In genomic region chrX:144688207-144689118, GRCm38 (mm10) we compare ENCODE assay signal across 8 mouse cellular contexts. TPM values are rescaled to one million over a fixed set of nuclear protein-coding genes. Genes with fewer than 3 reads are reported as not detected.
DNase-seq lines count a peak whose midpoint lies in the region; ATAC-seq and TF ChIP-seq lines count a peak whose summit lies in the region.

Gene Rtl4 (plus strand): TSS chrX:144688907.

- H3K4me3 ChIP-seq in heart, postnatal 0 days (ENCODE audit: low read depth, low read length) = peak within 1 kb of the TSS; percentile 49
- H3K4me3 ChIP-seq in forebrain, embryonic 15.5 days = peak within 1 kb of the TSS; percentile 47
- H3K4me3 ChIP-seq in limb, embryonic 13.5 days = peak within 1 kb of the TSS; percentile 45
- peak within 1 kb of the TSS; percentile 38 for H3K4me3 ChIP-seq in neural tube, embryonic 14.5 days (ENCODE audit: low read depth, low read length)

- H3K4me1 ChIP-seq in heart, postnatal 0 days (ENCODE audit: control insufficient read depth, insufficient read depth) = no peaks in the 10 kb centered on the region
- no peaks in the 10 kb centered on the region for H3K4me1 ChIP-seq in forebrain, embryonic 15.5 days
- H3K4me1 ChIP-seq in limb, embryonic 13.5 days = no peaks in the 10 kb centered on the region
- no peaks in the 10 kb centered on the region for H3K4me1 ChIP-seq in neural tube, embryonic 14.5 days (ENCODE audit: control insufficient read depth, insufficient read depth, low read length)

- H3K9me3 ChIP-seq in heart, postnatal 0 days (replicated peaks; ENCODE audit: control insufficient read depth, low read length) = no peaks in the 10 kb centered on the region
- no peaks in the 10 kb centered on the region for H3K9me3 ChIP-seq in forebrain, embryonic 15.5 days
- H3K9me3 ChIP-seq in limb, embryonic 13.5 days = no peaks in the 10 kb centered on the region
- no peaks in the 10 kb centered on the region for H3K9me3 ChIP-seq in neural tube, embryonic 14.5 days (ENCODE audit: control insufficient read depth, low read length)

- H3K9ac ChIP-seq in heart, postnatal 0 days (replicated peaks; ENCODE audit: low read depth, low read length) = 0 out of 2 replicates have a peak within 1 kb of the TSS, but pooled peaks have one; percentile 20
- H3K9ac ChIP-seq in forebrain, embryonic 15.5 days (replicated peaks) = peak within 1 kb of the TSS; percentile 47
- H3K9ac ChIP-seq in limb, embryonic 13.5 days = peak within 1 kb of the TSS; percentile 50
- peak within 1 kb of the TSS; percentile 54 for H3K9ac ChIP-seq in neural tube, embryonic 14.5 days (replicated peaks; ENCODE audit: low read depth, low read length)

- no peak for TF ChIP-seq CTCF in heart, postnatal 0 days (IDR thresholded peaks at IDR 0.05; ENCODE audit: low read depth)

- H3K27me3 ChIP-seq in heart, postnatal 0 days (ENCODE audit: control insufficient read depth, insufficient read depth, low read length) = 0 out of 2 replicates have a peak, but pooled peaks cover 7% of the 10 kb centered on the region
- H3K27me3 ChIP-seq in forebrain, embryonic 15.5 days = no peaks in the 10 kb centered on the region; the same call in 1 of the 2 replicates
- peaks cover 74% of the 10 kb centered on the region for H3K27me3 ChIP-seq in limb, embryonic 13.5 days
- H3K27me3 ChIP-seq in neural tube, embryonic 14.5 days (ENCODE audit: control insufficient read depth, insufficient read depth, low read length) = no peaks in the 10 kb centered on the region

- peak within 1 kb of the TSS; percentile 77 for H3K4me2 ChIP-seq in heart, postnatal 0 days (ENCODE audit: low read depth, low read length)
- H3K4me2 ChIP-seq in forebrain, embryonic 15.5 days (replicated peaks) = peak within 1 kb of the TSS; percentile 74
- H3K4me2 ChIP-seq in limb, embryonic 13.5 days (replicated peaks) = peak within 1 kb of the TSS; percentile 66
- peak within 1 kb of the TSS; percentile 52 for H3K4me2 ChIP-seq in neural tube, embryonic 14.5 days (ENCODE audit: low read depth, low read length)

- 13% methylated on average over 18 of the region's 31 CpGs for WGBS in heart, postnatal 0 days
- 25% methylated on average over 19 of the region's 31 CpGs for WGBS in forebrain, embryonic 15.5 days
- WGBS in limb, embryonic 13.5 days = 15% methylated on average over 11 of the region's 31 CpGs
- WGBS in neural tube, embryonic 14.5 days = 23% methylated on average over 13 of the region's 31 CpGs

- no peak for DNase-seq in heart, postnatal 0 days (ENCODE audit: low spot score)
- DNase-seq in heart, postnatal 36 days = no peak
- DNase-seq in embryo, embryonic 11 days = peak; percentile 20
- DNase-seq in yolk sac, embryonic 10.5 days (ENCODE audit: low spot score) = no peak
- no peak for DNase-seq in lung, postnatal 25 days (ENCODE audit: low spot score)

- no peaks in the 10 kb centered on the region for H3K36me3 ChIP-seq in heart, postnatal 0 days (replicated peaks; ENCODE audit: control insufficient read depth, insufficient read depth, low read length)
- no peaks in the 10 kb centered on the region for H3K36me3 ChIP-seq in forebrain, embryonic 15.5 days
- no peaks in the 10 kb centered on the region for H3K36me3 ChIP-seq in limb, embryonic 13.5 days
- H3K36me3 ChIP-seq in neural tube, embryonic 14.5 days (ENCODE audit: control insufficient read depth, insufficient read depth, low read length) = no peaks in the 10 kb centered on the region

- no peak for TF ChIP-seq EP300 in heart, postnatal 0 days (IDR thresholded peaks at IDR 0.05; ENCODE audit: low read depth)

- no peak for ATAC-seq in heart, postnatal 0 days (ENCODE audit: insufficient read depth, low read depth)
- ATAC-seq in forebrain, embryonic 15.5 days (replicated peaks) = peak; percentile 80
- peak; percentile 8; the same call in 1 of the 2 replicates for ATAC-seq in limb, embryonic 13.5 days (ENCODE audit: low FRiP score, low read depth)
- ATAC-seq in neural tube, embryonic 14.5 days (ENCODE audit: low read depth) = peak; percentile 77

- intact Hi-C loops in heart, postnatal 36 days (cut with DNase I) = no loop called here

- no peak within 1 kb of the TSS for H3K27ac ChIP-seq in heart, postnatal 0 days (ENCODE audit: low read depth)
- H3K27ac ChIP-seq in forebrain, embryonic 15.5 days (replicated peaks) = no peak within 1 kb of the TSS
- H3K27ac ChIP-seq in limb, embryonic 13.5 days = no peak within 1 kb of the TSS
- no peak within 1 kb of the TSS for H3K27ac ChIP-seq in neural tube, embryonic 14.5 days (ENCODE audit: low read depth, low read length)

RNA-seq across cellular contexts. Expression of gene Rtl4, which starts in this region (rescaled TPM):
- total RNA-seq in heart, postnatal 0 days (2014; rRNA removed; ENCODE audit: low replicate concordance) = 0.15 TPM in 1 of 2 replicates, not detected in the other
- polyA plus RNA-seq in heart, postnatal 0 days (2015; fragmentation: Nextera tagmentation; extraction: Ambion mirVana) = 0.04 TPM in 2 replicates
- not detected for total RNA-seq in heart, postnatal 36 days (2021)
- 0.32 and 0.67 TPM in 2 replicates for polyA plus RNA-seq in forebrain, embryonic 15.5 days (2015; fragmentation: Nextera tagmentation; extraction: Ambion mirVana)
- 0.74 and 1.4 TPM in 2 replicates for polyA plus RNA-seq in limb, embryonic 13.5 days (2015; fragmentation: Nextera tagmentation; extraction: Ambion mirVana)
- 1.1 and 2.2 TPM in 2 replicates for polyA plus RNA-seq in neural tube, embryonic 14.5 days (2014; fragmentation: Nextera tagmentation; extraction: Ambion mirVana)

Comparison
In these comparisons a context has a peak if more than half of its experiments do, and no peak if none do; other contexts are left out.
1. Peak in ATAC-seq, H3K4me3 ChIP-seq, H3K9ac ChIP-seq and H3K4me2 ChIP-seq in forebrain, embryonic 15.5 days; RNA of the gene not detected or under 1 TPM.